Mouse (Mus musculus) kidney, embryonic 16.5 days (tissue): ENCODE measurements around the gene Ephb2. TPM values are rescaled to one million over a fixed set of nuclear protein-coding genes. Genes with fewer than 3 reads are reported as not detected.

Experiments
- ATAC-seq: fragments of 200-750 bp; cut with Nextera tagmentation; 2 replicates; pipeline ENCODE4 v1.8.0; 2017; ENCODE audit warnings: moderate TSS enrichment; ENCODE audit not compliant: low FRiP score, low TSS enrichment
- H3K27ac ChIP-seq: fragments of 300-500 bp; sonication (generic); 2 replicates; pipeline ENCODE4 v1.5.1; 2014; ENCODE audit warnings: low read length
- H3K27me3 ChIP-seq: fragments of 300-500 bp; sonication (generic); 2 replicates; pipeline ENCODE4 v1.6.1; 2014; ENCODE audit warnings: low read length, control low read depth, mixed read lengths; ENCODE audit not compliant: insufficient read depth
- H3K36me3 ChIP-seq: fragments of 300-500 bp; sonication (generic); 2 replicates; pipeline ENCODE4 v1.6.1; 2014; ENCODE audit warnings: low read length, control low read depth, mixed read lengths; ENCODE audit not compliant: insufficient read depth
- H3K4me1 ChIP-seq: fragments of 300-500 bp; sonication (generic); 2 replicates; pipeline ENCODE4 v1.6.1; 2014; ENCODE audit warnings: low read length, control low read depth, mixed read lengths; ENCODE audit not compliant: insufficient read depth
- H3K4me2 ChIP-seq: fragments of 300-500 bp; sonication (generic); replicated peaks from 2 replicates; pipeline ENCODE4 v1.6.1; 2014; ENCODE audit warnings: low read depth, low read length
- H3K4me3 ChIP-seq: fragments of 300-500 bp; sonication (generic); 2 replicates; pipeline ENCODE4 v1.5.1; 2014; ENCODE audit warnings: mild to moderate bottlenecking, low read length
- H3K9ac ChIP-seq: fragments of 300-500 bp; sonication (generic); replicated peaks from 2 replicates; pipeline ENCODE4 v1.6.1; 2014; ENCODE audit warnings: low read length
- H3K9me3 ChIP-seq: fragments of 300-500 bp; sonication (generic); 2 replicates; pipeline ENCODE4 v1.6.1; 2016; ENCODE audit warnings: low read length, control low read depth
- WGBS: fragments of 180-500 bp; shearing (Covaris S2); extraction: QIAGEN DNeasy Blood & Tissue Kit; methylation state at CpG from one replicate; pipeline ENCODE4 v1.1.7; 2014; 5-methylcytosine and 5-hydroxymethylcytosine counted together
- polyA plus RNA-seq: library from polyadenylated mRNA; unstranded; fragments of >200 nt; fragmentation: Nextera tagmentation; extraction: Ambion mirVana; gene quantifications from 2 replicates; pipeline ENCODE4 v1.2.1, GENCODE M21; 2015

Ephb2 gene
- polyA plus RNA-seq, 1 experiment from 2014 or later: 3.6 TPM

DNA sequence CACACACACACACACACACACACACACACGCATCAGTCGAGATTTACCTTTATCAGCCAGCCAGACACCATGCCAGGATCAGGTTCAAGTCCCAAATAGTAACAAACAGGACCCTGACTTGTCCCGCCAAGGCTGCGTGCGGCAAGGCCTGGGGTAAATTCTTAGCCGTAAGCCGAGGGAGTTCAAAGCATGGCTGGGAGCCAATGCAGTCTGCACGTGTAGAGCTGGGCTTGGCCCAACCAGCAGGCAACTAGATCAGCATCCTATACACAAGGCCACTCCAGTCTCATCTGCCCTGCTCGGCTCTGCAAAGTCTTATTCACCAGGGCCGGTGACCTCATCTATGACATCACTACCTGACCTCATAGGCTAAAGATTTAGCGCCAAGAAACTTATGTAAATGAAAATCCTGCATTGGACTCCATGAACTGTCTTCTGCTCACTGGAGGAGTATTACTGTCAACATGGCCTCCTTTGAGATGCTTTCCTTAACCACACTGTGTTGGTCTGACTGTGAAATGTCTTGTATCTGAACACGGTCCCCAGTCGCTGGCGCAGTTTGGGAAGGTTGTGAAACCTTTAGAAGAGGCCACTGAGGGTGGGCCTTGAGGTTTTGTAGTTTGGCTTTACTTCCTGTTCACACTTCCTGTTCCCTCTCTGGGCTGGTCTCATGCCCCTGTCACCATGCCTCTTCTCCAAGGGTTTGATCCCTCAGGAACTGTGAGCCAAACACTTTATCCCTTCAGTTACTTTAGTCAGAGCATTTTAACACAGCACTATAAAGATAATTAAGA, 117.4 kb downstream of the Ephb2 start:
- Histone ChIP-seq H3K9me3 (peaks cover 4% of the 10 kb centered on the region), H3K4me2 (no peak overlapping the region), H3K9ac (no peak overlapping the region), H3K36me3 (no peaks in the 10 kb centered on the region), H3K27me3 (no peaks in the 10 kb centered on the region), H3K4me1 (peaks cover 11% of the 10 kb centered on the region; the same call in 1 of the 2 replicates), H3K27ac (no peak overlapping the region), H3K4me3 (no peak overlapping the region)
- no peak for ATAC-seq
- WGBS: 90% methylated on average over 14 of the region's 14 CpGs

DNA sequence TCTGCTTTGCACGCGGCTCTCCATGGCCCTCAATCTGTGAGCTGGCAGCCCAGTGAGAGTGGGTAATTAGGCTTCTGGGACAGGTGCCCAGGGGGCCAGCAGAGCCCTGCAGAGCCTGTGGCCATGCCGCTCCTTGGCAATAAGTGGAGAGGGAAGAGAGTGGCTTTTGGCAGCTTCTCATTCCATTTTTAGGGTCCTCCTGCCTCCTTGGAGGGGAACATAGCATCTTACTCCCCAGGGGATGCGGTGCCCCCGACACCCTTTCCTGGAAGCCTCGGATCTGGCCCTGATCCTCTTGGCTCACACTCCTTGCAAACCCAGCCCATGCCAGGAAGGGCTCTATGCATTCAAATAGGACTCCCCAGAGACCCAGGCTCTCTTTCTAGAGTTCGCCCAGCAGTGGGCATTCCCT, 119.2 kb downstream of the Ephb2 start:
- Histone ChIP-seq H3K4me2 (no peak overlapping the region), H3K27me3 (no peaks in the 10 kb centered on the region), H3K27ac (no peak overlapping the region), H3K9me3 (peaks cover 4% of the 10 kb centered on the region), H3K36me3 (no peaks in the 10 kb centered on the region), H3K9ac (no peak overlapping the region), H3K4me3 (no peak overlapping the region), H3K4me1 (peaks cover 13% of the 10 kb centered on the region; the same call in 1 of the 2 replicates)
- ATAC-seq: no peak
- WGBS: 82% methylated on average over 7 of the region's 7 CpGs

DNA sequence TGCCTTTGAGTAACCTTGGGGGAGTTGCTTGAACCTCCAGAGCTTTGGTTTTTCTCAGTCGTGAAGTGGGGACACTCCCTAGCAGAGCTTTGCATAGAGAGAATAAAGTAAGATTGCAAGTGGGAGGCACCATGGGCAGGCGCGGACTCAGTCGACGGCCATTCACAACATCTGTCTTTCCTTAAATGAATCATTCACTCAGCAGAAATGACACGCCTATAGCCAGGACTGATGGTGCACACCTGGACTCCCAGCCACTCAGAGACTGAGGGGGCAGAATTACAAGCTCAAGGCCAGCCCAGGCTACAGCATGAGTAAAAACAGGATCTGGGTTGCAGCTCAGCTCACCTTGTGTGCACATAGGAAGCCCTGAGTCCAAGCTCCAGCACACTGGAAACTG, 121.3 kb downstream of the Ephb2 start:
- Histone ChIP-seq H3K9me3 (peaks cover 4% of the 10 kb centered on the region), H3K36me3 (no peaks in the 10 kb centered on the region), H3K9ac (no peak overlapping the region), H3K27me3 (no peaks in the 10 kb centered on the region), H3K4me1 (peaks cover 10% of the 10 kb centered on the region; the same call in 1 of the 2 replicates), H3K4me2 (no peak overlapping the region), H3K27ac (no peak overlapping the region), H3K4me3 (no peak overlapping the region)
- whole genome bisulfite sequencing: 31% methylated on average over 6 of the region's 6 CpGs
- ATAC-seq: no peak

DNA sequence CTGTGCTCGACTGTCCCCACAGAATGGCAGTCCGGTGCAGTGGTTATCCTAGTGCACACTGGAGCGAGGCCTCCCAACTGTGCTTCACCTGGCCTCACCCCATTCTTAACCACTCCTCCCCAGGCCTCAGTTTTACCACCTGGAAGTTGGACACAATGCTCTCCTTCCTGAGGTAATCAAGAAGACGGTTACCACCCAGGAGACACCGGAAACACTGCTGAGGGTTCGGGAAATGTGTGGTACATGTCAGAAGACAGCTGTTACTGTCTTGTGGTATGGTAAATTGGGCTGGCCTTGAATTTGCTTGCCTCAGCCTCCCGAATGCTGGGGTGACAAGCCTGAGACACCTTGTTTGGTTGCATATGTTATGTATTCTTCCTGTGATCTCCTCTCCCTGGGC, 121.9 kb downstream of the Ephb2 start:
- Histone ChIP-seq H3K27me3 (no peaks in the 10 kb centered on the region), H3K9me3 (peaks cover 3% of the 10 kb centered on the region), H3K27ac (no peak overlapping the region), H3K9ac (no peak overlapping the region), H3K4me2 (no peak overlapping the region), H3K4me1 (peaks cover 10% of the 10 kb centered on the region; the same call in 1 of the 2 replicates), H3K4me3 (no peak overlapping the region), H3K36me3 (no peaks in the 10 kb centered on the region)
- 89% methylated on average over 7 of the region's 7 CpGs for WGBS
- no peak for ATAC-seq

GRCm38 (mm10) chr4:136713431-136713830, 122.4 kb downstream of the Ephb2 start:
- no peaks in the 10 kb centered on the region for H3K9me3 ChIP-seq
- H3K27ac ChIP-seq: no peak overlapping the region
- H3K4me1 ChIP-seq: peaks cover 14% of the 10 kb centered on the region; the same call in 1 of the 2 replicates
- H3K27me3 ChIP-seq: no peaks in the 10 kb centered on the region
- H3K9ac ChIP-seq: no peak overlapping the region
- H3K36me3 ChIP-seq: no peaks in the 10 kb centered on the region
- no peak overlapping the region for H3K4me3 ChIP-seq
- no peak for ATAC-seq
- H3K4me2 ChIP-seq: no peak overlapping the region
- WGBS: 87% methylated on average over 3 of the region's 3 CpGs

DNA sequence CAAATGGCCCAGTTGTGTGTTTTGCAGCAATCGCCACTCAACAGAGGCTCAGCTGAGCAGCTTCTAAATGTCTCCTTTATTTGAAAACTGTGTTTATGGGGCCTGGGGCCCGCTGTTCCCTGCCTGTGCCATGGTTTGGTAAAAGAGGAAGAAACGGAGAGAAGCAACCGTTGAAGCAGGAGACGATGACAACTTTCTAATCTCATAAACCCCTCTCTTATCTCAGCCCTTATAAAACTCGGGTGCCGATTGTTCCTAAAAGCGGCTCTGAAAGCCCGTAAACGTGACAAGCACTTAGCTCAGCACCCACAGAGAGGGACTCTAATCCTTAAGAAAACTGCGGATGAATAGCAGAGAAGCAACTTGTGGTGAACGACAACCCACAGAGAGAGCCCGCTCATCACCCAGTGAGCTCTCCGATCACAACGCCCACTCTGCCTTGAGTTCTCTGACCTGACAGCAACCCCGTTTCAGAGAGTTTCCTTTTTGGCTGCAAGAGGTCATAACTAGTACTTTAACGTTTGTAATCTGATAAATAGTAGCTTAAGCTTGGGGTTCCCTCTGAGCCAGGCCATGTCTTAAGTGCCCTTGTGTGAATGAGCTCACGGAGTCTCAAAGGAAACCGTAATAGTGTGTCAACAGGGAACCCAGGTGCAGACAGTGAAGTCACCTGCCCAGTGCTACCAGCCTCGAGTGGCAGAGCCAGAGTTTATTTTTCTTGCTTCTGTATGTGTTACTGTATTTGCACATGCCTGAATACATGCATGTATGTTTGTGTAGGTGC, 123.6 kb downstream of the Ephb2 start:
- H3K4me3 ChIP-seq: no peak overlapping the region
- no peaks in the 10 kb centered on the region for H3K27me3 ChIP-seq
- no peak overlapping the region for H3K4me2 ChIP-seq
- H3K4me1 ChIP-seq: peaks cover 20% of the 10 kb centered on the region; the same call in 1 of the 2 replicates
- 48% methylated on average over 20 of the region's 20 CpGs for WGBS
- no peak overlapping the region for H3K27ac ChIP-seq
- no peaks in the 10 kb centered on the region for H3K9me3 ChIP-seq
- no peaks in the 10 kb centered on the region for H3K36me3 ChIP-seq
- H3K9ac ChIP-seq: no peak overlapping the region
- ATAC-seq: no peak

- WGBS: 97% methylated on average over 9 of the region's 9 CpGs
- ATAC-seq: no peak
- no peaks in the 10 kb centered on the region for H3K36me3 ChIP-seq
These were observed 125.4 kb downstream of the Ephb2 start for GRCm38 (mm10) chr4:136710345-136710744.

DNA sequence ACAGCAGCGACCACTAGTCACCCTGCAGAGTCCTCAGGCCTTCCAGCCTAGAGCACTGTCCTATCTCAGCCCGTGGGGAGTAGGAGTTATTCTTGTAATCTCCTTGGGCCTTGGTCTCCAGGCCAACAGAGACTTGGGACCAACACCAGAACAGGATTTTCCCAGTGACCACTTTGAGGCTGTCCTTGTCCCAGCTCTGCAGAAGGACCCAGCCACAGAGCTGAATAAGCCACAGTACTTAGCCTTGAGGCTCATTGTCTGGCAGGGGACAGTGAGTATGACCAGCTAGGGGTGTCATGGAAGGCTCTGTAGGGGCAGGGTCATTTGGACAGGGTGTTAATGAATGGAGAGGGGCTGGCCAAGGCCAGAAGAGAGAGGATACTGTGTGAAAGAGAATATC, 126.8 kb downstream of the Ephb2 start:
- Histone ChIP-seq H3K36me3 (no peaks in the 10 kb centered on the region), H3K27ac (no peak overlapping the region), H3K4me1 (peaks cover 39% of the 10 kb centered on the region), H3K4me2 (no peak overlapping the region), H3K27me3 (no peaks in the 10 kb centered on the region), H3K9me3 (no peaks in the 10 kb centered on the region), H3K9ac (no peak overlapping the region), H3K4me3 (no peak overlapping the region)
- ATAC-seq: no peak
- WGBS: 65% methylated on average over 2 of the region's 2 CpGs

More at GRCm38 (mm10) chr4:136710345-136710744, 125.4 kb downstream of the Ephb2 start:
- Histone ChIP-seq H3K4me3 (no peak overlapping the region), H3K4me2 (no peak overlapping the region), H3K4me1 (peaks cover 32% of the 10 kb centered on the region), H3K9ac (no peak overlapping the region), H3K9me3 (no peaks in the 10 kb centered on the region), H3K27ac (no peak overlapping the region), H3K27me3 (no peaks in the 10 kb centered on the region)

- peaks cover 48% of the 10 kb centered on the region for H3K4me1 ChIP-seq
- no peak overlapping the region for H3K4me3 ChIP-seq
- no peaks in the 10 kb centered on the region for H3K27me3 ChIP-seq
- H3K9ac ChIP-seq: no peak overlapping the region
- H3K4me2 ChIP-seq: no peak overlapping the region
- no peaks in the 10 kb centered on the region for H3K36me3 ChIP-seq
- no peaks in the 10 kb centered on the region for H3K9me3 ChIP-seq
- ATAC-seq: no peak
- H3K27ac ChIP-seq: no peak overlapping the region; the same call in 1 of the 2 replicates
- WGBS: 35% methylated on average over 4 of the region's 4 CpGs
These were observed 129.1 kb downstream of the Ephb2 start for GRCm38 (mm10) chr4:136706696-136707095.

GRCm38 (mm10) chr4:136705091-136705490, 130.7 kb downstream of the Ephb2 start:
- peak overlapping the region; percentile 83 for H3K27ac ChIP-seq
- H3K4me1 ChIP-seq: peaks cover 52% of the 10 kb centered on the region
- ATAC-seq: peak; percentile 78
- H3K9ac ChIP-seq: no peak overlapping the region; the same call in 1 of the 2 replicates
- no peak overlapping the region for H3K4me3 ChIP-seq
- no peak overlapping the region for H3K4me2 ChIP-seq
- no peaks in the 10 kb centered on the region for H3K27me3 ChIP-seq
- no peaks in the 10 kb centered on the region for H3K36me3 ChIP-seq
- H3K9me3 ChIP-seq: no peaks in the 10 kb centered on the region
- 18% methylated on average over 5 of the region's 5 CpGs for WGBS
